Mouse (Mus musculus): ENCODE data around the gene Kcnh1. TPM values are rescaled to one million over a fixed set of nuclear protein-coding genes. Genes with fewer than 3 reads are reported as not detected.

The Kcnh1 gene
- polyA plus RNA-seq, 1 experiment = 0.25 TPM

DNA sequence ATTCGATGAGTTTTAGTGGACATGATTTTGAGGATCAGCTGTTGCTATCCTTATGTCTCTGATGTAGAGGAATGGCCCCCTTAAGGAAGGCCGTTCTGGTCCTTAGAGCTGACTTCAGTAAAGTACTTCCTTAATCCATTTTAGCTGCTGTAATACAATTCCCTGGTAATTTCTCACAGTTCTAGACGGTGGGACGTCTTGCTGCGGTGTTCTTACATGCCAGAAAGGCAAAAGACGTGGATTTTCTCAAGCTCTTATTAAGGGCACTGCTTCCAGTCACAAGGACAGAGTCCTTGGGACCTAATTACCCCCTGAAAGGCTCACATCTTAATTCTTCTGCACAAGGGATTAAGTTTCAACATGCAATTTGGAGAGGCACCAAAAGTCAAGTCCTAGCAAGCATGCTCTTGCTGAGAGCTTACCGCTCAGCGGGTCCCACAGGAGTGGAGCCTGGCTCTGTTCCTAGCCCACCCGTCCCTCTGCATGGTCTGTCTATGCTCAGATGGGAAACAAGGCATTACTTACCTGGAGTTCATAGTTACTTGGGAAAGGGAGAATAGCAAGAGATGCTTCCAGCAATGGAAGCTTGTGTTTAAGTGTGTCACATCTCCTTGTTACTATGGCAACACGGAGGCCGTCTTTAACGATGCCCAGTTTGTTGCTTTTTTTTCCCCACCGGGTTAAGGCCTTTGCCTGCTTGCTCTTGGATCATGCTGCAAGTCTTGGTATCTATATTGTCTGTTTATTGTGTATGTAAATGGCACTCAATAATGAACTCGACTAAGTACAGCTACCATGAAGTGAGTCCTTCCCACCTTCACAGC lies 209.3 kb downstream of the Kcnh1 start:
- DNase-seq (ENCODE audit: low read depth, low spot score) = no peak
- 86% methylated on average over 14 of the region's 14 CpGs for WGBS

DNA sequence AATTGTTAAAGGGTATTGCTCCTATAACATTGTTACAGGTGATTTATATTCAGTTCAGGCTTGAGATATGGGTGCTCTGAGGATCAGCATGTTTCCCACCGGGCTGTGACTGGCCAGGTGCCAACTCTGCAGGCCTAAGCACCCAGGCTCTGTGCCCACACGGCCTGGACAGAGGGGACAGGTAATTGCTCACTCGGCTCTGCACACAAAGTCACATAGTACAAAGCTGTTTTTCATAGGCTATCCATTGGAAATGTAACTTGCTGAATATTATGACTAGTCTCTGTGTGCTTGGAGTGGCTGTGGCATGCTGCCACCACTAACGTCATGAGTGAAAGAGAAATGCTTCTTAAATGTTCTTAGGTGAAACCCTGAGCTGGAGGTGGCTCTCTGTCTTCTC lies 210.4 kb downstream of the Kcnh1 start:
- no peak for DNase-seq (ENCODE audit: low read depth, low spot score)
- 11% methylated on average over 4 of the region's 4 CpGs for WGBS

DNA sequence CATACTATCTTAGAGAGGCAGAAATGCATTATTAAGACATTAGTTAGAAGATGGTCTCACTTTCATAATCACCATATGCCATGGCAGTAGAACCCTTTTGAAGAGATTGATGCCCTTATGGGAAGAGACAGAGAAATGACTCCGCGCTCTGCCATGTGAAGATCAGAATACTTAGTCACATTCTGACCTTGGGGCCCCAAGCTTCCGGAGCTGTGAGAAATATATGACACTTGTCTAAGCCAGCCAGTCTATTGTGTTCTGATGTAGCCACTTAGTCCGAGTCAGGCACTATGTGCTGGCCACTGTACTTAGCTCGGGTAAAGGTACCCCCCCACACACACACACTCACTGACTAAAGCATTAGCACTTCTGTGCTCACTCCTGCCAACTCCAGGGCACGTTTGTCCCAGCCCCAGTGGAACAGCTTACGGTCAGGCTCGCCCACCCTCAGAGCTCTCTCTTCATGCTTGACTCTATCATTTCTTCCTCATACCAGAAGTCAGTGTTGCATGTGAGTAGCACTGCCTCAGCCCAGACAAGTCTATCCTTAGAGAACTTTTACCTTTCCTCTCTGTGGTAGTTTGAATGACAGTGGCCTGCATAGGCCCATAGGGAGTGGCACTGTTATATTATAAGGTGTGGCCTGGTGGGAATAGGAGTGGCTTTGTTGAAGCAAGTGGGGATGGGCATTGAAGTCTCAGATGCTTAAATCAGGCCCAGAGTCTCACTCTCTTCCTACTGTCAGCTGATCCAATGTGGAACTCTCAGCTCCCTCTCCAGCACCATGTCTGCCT lies 212.5 kb downstream of the Kcnh1 start:
- DNase-seq (ENCODE audit: low read depth, low spot score) = no peak
- 81% methylated on average over 8 of the region's 8 CpGs for WGBS

DNA sequence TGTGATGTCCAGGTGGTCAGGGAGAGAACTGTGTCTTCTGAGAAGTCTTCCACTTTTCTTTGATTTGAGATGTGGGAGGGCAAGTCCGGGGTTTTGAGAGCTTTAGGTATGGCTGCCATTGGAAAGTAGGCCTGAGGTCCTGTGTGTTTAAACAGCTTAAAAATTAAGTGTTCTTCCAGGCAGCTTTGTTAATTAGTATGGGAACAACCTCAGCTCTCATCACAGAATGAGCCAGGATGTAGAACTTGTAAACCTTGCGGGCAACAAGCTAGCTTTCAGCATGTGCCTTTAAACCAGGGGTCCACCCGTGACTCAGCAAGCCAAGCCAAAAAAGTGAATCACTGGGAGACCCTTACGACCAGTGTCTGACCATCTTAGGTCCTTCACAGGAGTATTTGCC lies 214.6 kb downstream of the Kcnh1 start:
- DNase-seq (ENCODE audit: low read depth, low spot score) = no peak
- WGBS = 88% methylated on average over 4 of the region's 4 CpGs

DNA sequence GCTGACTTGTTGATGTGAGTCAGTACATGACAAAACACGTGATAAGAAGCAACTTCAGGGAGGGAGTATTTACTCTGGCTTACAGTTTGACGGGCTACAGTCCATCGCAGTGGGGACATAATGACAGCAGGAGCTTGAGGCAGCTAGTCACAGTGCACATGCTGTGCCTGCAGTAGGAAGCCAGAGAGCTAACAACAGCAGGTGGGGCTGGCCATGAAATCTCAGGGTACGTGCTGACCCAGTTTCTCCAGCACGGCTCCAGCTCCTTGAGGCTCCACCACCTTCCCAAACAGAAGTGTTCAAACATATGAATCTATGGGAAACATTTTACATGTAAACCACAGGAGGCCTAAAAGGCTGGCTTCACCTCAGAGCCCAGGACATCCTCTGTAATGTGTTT lies 216.0 kb downstream of the Kcnh1 start:
- no peak for DNase-seq (ENCODE audit: low read depth, low spot score)
- WGBS = 88% methylated on average over 5 of the region's 5 CpGs

DNA sequence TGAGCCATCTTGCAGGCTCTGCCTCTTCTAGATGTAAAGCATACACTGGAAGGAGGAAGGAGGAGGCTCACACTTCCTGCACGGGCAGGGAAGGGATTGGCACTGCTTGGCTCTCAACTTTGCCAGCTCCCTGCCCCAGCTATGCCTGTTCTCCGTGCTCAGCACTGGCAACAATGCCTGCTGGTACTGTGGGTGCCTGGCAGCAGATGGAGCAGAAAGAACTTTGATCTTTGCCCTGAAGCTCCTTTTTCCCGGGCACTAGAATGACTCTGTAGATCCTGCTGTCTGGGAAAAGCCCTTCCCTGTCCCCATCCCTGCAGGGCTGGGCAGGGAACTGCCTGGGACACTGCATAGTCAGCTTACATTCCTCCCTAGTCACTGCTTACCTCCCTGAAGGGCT lies 225.2 kb downstream of the Kcnh1 start:
- DNase-seq (ENCODE audit: low read depth, low spot score) = no peak
- WGBS = 22% methylated on average over 3 of the region's 3 CpGs

DNA sequence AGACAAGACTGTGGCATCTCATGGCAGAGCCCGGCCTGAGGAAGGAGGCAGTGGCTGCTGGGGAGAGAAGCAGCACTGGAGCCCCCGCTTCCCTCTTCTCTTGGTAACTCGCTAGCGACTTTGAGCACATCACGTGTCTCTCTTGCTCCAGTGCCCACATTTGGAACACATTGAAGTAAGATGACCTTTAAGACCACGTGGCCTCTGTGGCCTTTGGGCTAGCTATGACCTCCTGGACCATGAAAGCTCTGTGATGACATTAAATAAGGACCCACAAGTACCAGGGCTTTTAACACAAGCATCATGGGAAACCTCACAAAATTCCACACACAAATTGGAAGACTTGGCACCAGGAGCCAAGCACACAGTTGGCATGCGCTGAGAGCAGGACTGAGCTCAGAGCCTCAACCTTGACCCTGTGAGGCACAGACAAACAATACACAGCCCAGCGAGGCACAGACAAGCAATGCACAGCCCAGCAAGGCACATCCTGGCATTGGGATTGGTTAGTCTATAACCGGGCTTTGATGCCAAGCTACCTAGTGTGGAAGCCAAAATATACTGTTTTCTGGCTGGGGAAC lies 225.8 kb downstream of the Kcnh1 start:
- 76% methylated on average over 9 of the region's 9 CpGs for WGBS
- no peak for DNase-seq (ENCODE audit: low read depth, low spot score)

DNA sequence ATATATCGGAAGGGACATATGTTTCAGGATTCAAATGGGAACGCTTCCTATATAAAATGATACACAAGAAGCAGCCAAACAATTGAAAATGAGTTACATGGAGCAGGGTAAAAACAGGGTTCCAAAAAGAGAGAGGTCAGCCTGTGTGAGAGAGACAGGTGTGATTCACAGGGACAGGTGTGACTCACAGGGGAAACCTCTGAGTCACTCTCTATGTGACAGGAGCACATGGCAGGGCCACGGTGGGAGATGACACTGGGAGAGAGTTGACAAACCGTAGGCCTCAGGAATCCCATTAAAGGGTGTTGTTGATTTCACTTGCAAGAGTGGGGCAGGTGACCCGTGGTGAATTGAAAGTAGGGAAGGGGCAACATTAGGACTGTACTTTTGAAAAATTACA lies 228.6 kb downstream of the Kcnh1 start:
- no peak for DNase-seq (ENCODE audit: low read depth, low spot score)
- 78% methylated on average over 5 of the region's 5 CpGs for WGBS

DNA sequence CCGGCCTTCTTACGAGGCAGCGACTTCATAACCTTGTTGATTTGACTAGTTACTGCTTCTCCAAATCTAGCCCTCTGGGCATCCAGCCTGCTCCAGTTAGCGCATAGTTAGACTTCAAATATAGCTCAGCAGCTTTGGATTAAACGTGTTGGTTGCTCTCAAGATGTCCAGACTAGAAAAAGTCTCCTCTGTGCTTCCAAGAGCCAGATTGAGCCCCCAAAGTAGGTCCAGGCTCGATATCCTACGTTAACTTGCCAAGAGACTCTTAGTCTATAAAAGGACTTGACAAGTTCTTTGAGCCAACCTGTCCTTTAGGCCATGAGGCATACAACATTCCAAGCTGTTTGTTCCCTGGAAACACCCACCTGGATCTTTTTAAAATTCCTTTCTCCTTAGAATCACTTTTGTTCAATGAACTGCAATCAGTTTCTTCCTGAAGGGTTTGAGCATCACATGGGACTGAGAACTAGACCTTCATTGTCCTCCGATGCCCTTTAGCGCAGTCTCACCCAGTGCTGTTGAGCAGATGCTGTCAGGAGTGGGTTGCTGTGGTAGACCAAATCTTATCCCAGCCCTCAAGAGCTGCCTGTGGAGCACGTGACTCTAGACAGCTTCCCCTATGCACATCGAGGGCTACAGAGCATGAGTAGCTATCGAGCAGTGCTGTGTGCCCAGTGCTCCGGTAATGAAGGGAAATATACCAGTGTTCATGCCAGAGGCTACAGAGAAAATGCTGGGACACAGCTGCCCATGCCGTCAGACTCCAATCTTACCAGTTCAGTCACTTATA lies 231.0 kb downstream of the Kcnh1 start:
- DNase-seq (ENCODE audit: low read depth, low spot score) = no peak
- WGBS = 88% methylated on average over 14 of the region's 14 CpGs

DNA sequence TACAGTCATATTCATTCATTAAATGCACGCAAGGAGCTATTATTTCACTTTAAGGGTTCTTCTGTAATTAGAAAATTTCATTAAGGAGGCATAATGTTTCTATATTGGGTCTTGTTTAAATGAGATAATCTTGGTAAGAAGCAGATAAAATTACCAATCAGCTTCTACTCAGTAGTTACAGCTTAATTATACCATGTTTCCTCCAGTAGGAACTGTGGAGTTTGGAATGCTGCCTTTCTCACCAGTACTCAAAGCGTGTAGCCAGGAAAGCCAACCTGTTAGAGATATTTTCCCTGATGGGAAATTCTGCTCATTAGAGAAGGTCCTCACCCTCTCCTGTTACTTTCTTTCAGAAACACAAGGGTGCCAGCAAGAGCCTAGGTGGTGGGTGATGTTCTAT lies 240.8 kb downstream of the Kcnh1 start:
- DNase-seq (ENCODE audit: low read depth, low spot score) = no peak
- 92% methylated on average over 2 of the region's 2 CpGs for WGBS

DNA sequence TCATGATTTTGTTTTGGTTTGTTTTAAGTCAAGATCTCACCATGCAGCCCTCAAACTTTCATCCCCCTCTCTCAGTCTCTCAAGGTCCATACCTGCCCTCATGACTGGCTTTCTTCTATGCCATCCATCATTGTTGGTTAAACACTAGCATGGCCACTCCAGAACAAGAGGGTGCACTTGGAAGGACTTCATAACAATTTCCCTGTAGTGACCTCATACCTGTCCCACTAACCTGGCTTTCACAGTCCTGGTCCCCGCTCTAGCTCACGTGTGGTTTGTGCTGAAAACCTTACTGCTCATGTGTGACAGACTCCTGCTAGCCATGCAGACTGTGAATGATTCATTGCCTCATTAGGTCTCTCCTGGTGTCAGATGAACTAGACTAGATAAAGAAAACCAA lies 244.9 kb downstream of the Kcnh1 start:
- WGBS = 79% methylated on average over 2 of the region's 2 CpGs
- DNase-seq (ENCODE audit: low read depth, low spot score) = no peak

DNA sequence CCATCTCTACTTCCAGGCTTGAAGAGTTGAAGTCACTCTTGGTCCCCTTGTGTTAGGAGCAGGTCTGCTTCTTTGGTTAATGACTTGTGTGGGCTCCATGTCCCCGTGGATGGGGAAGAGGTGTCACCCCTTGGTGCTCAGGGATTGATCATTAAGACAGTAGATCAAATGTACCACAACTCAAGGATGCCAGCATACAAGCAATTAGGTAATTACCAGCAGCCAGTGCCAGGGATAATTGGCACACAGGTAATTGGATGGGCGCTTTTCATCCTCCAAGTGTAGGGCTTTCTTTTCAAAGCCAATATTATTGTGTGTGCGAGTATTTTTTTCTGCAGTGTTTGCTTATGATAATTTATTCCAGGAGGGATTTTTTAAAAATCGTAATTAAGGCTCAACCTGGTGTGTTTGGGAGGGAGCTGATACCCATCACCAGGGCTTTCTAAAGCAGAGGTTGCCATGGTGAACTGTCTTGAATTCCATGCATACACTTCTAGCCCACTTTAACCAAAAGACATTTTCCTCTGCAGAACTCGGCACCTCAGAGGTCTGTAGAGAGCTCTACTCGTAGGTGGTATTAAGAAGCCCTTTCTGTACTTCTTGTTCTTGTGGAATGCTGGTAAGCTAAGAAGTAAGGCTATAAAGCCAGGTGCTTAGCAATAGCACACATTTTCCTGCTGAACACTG lies 248.7 kb downstream of the Kcnh1 start:
- WGBS = 75% methylated on average over 6 of the region's 6 CpGs
- DNase-seq (ENCODE audit: low read depth, low spot score) = no peak

DNA sequence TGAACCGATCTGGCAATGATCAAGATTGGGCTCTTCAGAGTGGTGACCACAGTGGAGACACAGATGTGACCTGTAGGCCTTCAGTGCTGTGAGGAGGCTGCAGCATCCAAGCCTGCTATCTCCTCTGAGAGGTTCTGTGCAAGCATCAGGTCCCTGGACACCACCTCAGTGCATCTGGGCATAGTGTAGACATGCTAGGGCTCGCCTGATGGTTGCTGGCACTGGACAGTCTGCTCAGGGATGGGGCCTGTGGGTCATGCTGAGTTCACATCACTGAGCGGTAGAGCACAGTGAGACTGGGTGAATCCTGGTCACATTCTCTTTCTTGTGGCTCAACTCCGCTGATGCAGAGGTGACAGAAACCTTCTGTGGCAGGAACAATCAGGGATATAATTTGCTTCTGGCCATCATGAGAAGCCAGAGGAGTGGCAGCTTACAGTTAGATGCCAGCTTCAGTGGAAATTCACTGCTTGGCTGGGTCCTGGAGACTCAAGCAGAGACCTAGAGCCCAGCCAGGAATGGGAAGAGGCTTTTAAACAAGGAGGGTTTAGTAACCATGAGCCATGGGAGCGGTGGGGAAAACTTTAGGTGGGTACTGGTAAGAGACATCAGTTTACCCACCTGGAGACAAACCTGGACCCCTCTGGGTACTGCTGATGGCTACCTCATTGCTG lies 252.3 kb downstream of the Kcnh1 start:
- no peak for DNase-seq (ENCODE audit: low read depth, low spot score)
- 91% methylated on average over 5 of the region's 5 CpGs for WGBS

DNA sequence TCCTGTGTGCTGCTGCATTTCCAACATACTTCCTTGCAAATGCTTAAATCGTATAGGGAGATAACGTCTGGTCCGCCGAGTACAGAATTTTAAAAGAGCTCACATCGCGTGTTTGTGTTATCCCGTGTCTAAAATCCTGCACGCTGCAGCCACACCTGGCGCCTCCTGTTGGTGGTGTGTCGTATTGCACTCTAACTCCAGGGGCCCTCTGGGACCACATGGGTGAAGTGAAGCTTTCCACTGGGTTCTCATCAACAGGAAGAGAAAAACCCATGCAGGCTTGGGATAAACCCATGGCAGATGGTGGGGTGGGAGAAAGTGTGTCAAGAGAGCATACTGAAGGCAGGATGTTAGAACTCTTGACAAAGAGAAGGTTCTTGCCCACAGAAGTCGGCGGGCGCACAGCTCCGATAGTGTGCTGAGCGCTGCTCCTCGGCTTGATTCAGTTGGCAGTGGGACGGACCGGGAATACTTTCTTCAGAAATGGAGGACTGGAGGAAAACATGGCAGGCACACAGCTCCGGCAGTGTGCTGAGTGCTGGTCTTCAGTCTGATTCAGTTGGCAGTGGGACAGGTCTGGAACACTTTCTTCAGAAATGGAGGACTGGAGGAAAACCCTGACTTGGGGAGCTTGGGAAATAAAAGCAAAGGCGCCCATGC lies 253.6 kb downstream of the Kcnh1 start:
- DNase-seq (ENCODE audit: low read depth, low spot score) = no peak
- WGBS = 78% methylated on average over 20 of the region's 20 CpGs

DNA sequence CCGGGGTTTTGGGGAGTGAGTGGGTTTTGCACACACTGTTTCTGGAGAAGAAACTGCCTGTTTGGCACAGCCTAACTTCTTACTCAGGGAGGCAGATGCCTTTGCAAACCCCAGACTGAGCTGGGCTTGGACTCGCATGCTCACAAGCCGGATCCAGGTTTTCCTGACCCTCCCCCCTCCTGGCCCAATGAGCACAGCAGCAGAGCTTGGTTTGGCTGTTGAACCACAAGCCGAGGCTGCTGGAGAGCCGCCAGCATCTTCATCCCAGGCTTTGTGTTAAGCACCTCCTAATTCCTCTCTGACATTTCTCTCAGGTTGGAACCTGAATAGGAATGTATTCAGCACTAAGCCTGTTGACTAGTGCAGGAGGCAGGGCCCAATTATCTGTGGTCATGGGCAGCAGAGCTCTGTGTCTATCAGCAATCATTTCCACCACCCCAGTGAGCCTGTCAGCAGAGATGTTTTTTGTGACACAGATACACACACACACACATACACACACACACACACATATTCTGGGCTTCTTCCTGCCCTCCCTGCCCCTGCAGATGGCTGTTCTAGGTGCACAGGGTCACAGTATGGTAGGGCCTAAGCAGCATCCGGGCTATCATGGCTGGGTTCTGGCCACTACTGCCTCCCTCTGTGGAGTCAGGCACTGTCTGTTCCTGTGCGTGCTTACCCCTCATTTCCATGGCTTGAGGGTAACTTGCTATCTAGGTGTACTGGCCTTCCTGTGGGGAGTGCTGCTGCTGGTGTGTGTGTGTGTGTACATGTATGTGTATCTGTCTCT lies 254.3 kb downstream of the Kcnh1 start:
- no peak for DNase-seq (ENCODE audit: low read depth, low spot score)
- 68% methylated on average over 7 of the region's 7 CpGs for WGBS

DNA sequence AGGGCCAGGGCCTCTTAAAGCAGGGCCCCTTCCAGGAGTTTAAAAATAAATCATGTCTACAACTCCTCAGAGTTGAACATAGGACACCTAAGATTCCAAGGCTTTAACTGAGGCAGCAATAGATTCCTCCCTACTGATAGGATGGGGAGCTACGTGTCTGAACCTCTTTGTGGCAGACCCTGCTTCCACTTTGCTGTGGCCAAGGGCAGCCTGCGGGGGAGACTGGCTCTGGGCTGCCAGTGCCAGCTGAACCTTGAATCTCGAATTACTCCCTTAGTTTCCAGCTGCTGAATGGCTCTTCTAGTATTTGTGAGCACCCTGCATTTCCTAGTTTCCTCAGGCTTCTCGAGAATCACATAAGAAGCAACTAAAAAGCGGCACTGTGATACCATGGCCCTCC lies 255.6 kb downstream of the Kcnh1 start:
- 71% methylated on average over 5 of the region's 5 CpGs for WGBS
- DNase-seq (ENCODE audit: low read depth, low spot score) = no peak

DNA sequence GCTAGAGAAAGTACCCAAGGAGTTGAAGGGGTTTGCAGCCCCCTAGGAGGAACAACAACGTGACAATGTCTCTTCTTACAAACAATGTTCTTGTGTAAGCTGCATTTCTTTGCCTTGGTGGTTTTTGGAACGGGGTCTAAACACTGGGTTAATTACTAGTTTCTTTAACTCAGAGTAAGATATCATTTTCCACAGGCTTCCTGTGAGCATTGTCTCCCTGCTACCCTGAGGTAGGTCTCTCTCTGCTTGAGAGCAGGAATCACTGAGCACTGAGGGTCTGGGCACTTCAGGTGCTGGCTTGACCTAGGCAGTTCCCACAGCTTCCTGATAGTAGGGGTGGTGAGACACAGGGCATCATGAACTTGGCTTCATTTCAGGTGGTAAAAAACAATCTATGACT lies 257.1 kb downstream of the Kcnh1 start:
- WGBS = 66% methylated on average over 2 of the region's 2 CpGs
- no peak for DNase-seq (ENCODE audit: low read depth, low spot score)

DNA sequence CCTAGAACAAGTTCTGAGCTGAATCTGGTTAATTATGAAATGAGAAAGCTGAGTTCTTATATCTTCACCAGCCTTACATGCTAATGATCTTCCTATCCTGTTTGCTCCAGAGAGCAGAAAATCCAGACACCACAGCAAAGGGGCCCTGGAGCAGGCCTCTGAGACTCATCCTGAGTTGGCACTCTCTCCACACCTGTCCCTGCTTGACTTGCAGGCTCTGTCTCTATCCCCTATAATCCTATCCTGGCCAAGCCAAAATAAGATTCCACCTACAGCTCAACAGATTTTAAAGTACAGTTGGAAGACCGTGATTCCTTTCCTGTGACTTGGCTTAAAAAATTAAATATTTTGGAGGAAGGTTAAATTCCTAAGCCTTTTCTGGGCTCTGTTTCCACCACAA lies 257.9 kb downstream of the Kcnh1 start:
- WGBS = 94% methylated on average over 1 of the region's 1 CpGs
- DNase-seq (ENCODE audit: low read depth, low spot score) = no peak
